Comparison of ENCODE assay signal across 17 mouse cellular contexts in genomic region chr3:107241389-107242094, GRCm38 (mm10). TPM values are rescaled to one million over a fixed set of nuclear protein-coding genes. Genes with fewer than 3 reads are reported as not detected.
DNase-seq lines count a peak whose midpoint lies in the region; ATAC-seq lines count a peak whose summit lies in the region.
"Had no signal": no experiment of that assay in that cellular context is flagged by ENCODE, and none has a peak within 500 bp of the region (broad histone marks: within the 10 kb centered on the region; RNA-seq: fewer than 3 reads in every experiment).

No protein-coding gene starts in this region.

- peaks cover 9% of the 10 kb centered on the region for H3K4me1 ChIP-seq in hindbrain, embryonic 15.5 days (replicated peaks)
- no peaks in the 10 kb centered on the region for H3K4me1 ChIP-seq in hindbrain, embryonic 11.5 days (replicated peaks; ENCODE audit: control insufficient read depth, insufficient read depth, low read length)
- peaks cover 7% of the 10 kb centered on the region for H3K4me1 ChIP-seq in midbrain, embryonic 13.5 days (replicated peaks)
- 0 out of 2 replicates have a peak, but pooled peaks cover 2% of the 10 kb centered on the region for H3K4me1 ChIP-seq in midbrain, embryonic 11.5 days (ENCODE audit: control insufficient read depth, insufficient read depth, low read length)
- H3K4me1 ChIP-seq: liver, embryonic 15.5 days had no signal

- ATAC-seq in hindbrain, embryonic 15.5 days (ENCODE audit: low FRiP score, low read depth): peak; percentile 34; the same call in 1 of the 2 replicates
- ATAC-seq in hindbrain, embryonic 11.5 days (ENCODE audit: low FRiP score): no peak
- ATAC-seq in midbrain, embryonic 13.5 days: peak; percentile 35; the same call in 1 of the 2 replicates
- ATAC-seq in midbrain, embryonic 11.5 days (ENCODE audit: low FRiP score): no peak
- peak; percentile 59 for ATAC-seq in granulocyte monocyte progenitor cell, adult 5-6 weeks (replicated peaks; ENCODE audit: poor library complexity, severe bottlenecking)

- no peaks in the 10 kb centered on the region for H3K36me3 ChIP-seq in hindbrain, embryonic 15.5 days
- no peaks in the 10 kb centered on the region for H3K36me3 ChIP-seq in hindbrain, embryonic 11.5 days (ENCODE audit: control insufficient read depth, insufficient read depth, low read length)
- no peaks in the 10 kb centered on the region for H3K36me3 ChIP-seq in midbrain, embryonic 13.5 days
- H3K36me3 ChIP-seq in midbrain, embryonic 11.5 days (ENCODE audit: control insufficient read depth, insufficient read depth, low read length): no peaks in the 10 kb centered on the region
- H3K36me3 ChIP-seq: liver, embryonic 15.5 days had no signal

- H3K9ac ChIP-seq in hindbrain, embryonic 15.5 days: no peak overlapping the region
- H3K9ac ChIP-seq in hindbrain, embryonic 11.5 days (ENCODE audit: low read depth, low read length): no peak overlapping the region
- no peak overlapping the region for H3K9ac ChIP-seq in midbrain, embryonic 13.5 days (replicated peaks)
- H3K9ac ChIP-seq in midbrain, embryonic 11.5 days (ENCODE audit: low read length): no peak overlapping the region
- H3K9ac ChIP-seq: liver, embryonic 15.5 days had no signal

- WGBS in hindbrain, embryonic 15.5 days: 30% methylated on average over 14 of the region's 14 CpGs
- WGBS in hindbrain, embryonic 11.5 days: 52% methylated on average over 14 of the region's 14 CpGs
- WGBS in midbrain, embryonic 13.5 days: 29% methylated on average over 14 of the region's 14 CpGs
- WGBS in midbrain, embryonic 11.5 days: 41% methylated on average over 14 of the region's 14 CpGs

- peaks cover 3% of the 10 kb centered on the region; the same call in 1 of the 2 replicates for H3K27me3 ChIP-seq in hindbrain, embryonic 15.5 days
- no peaks in the 10 kb centered on the region for H3K27me3 ChIP-seq in hindbrain, embryonic 11.5 days (ENCODE audit: control insufficient read depth, insufficient read depth, low read length)
- H3K27me3 ChIP-seq in midbrain, embryonic 13.5 days: 0 out of 2 replicates have a peak, but pooled peaks cover 4% of the 10 kb centered on the region
- no peaks in the 10 kb centered on the region for H3K27me3 ChIP-seq in midbrain, embryonic 11.5 days (ENCODE audit: control insufficient read depth, insufficient read depth, low read length)

- 0 out of 2 replicates have a peak overlapping the region, but pooled peaks have one; percentile 1 for H3K4me2 ChIP-seq in hindbrain, embryonic 15.5 days
- H3K4me2 ChIP-seq in hindbrain, embryonic 11.5 days (replicated peaks; ENCODE audit: low read depth, low read length): no peak overlapping the region
- H3K4me2 ChIP-seq in midbrain, embryonic 13.5 days (replicated peaks): peak overlapping the region; percentile 17; the same call in 1 of the 2 replicates
- H3K4me2 ChIP-seq in midbrain, embryonic 11.5 days: no peak overlapping the region
- H3K4me2 ChIP-seq: liver, embryonic 15.5 days had no signal

- H3K27ac ChIP-seq in hindbrain, embryonic 15.5 days (replicated peaks): no peak overlapping the region
- H3K27ac ChIP-seq in hindbrain, embryonic 11.5 days (ENCODE audit: low read depth, low read length): no peak overlapping the region
- no peak overlapping the region for H3K27ac ChIP-seq in midbrain, embryonic 13.5 days
- no peak overlapping the region for H3K27ac ChIP-seq in midbrain, embryonic 11.5 days (ENCODE audit: low read depth, low read length)
- H3K27ac ChIP-seq: gastrocnemius, adult 2 months; liver, embryonic 15.5 days had no signal

- H3K9me3 ChIP-seq in hindbrain, embryonic 15.5 days: no peaks in the 10 kb centered on the region
- H3K9me3 ChIP-seq in hindbrain, embryonic 11.5 days (ENCODE audit: control insufficient read depth, low read length): no peaks in the 10 kb centered on the region
- no peaks in the 10 kb centered on the region for H3K9me3 ChIP-seq in midbrain, embryonic 13.5 days
- no peaks in the 10 kb centered on the region for H3K9me3 ChIP-seq in midbrain, embryonic 11.5 days (ENCODE audit: control insufficient read depth, low read length)
- H3K9me3 ChIP-seq: liver, embryonic 15.5 days had no signal

- H3K4me3 ChIP-seq in hindbrain, embryonic 15.5 days: no peak overlapping the region
- no peak overlapping the region for H3K4me3 ChIP-seq in hindbrain, embryonic 11.5 days (ENCODE audit: low read depth, low read length)
- no peak overlapping the region for H3K4me3 ChIP-seq in midbrain, embryonic 13.5 days (replicated peaks)
- H3K4me3 ChIP-seq in midbrain, embryonic 11.5 days (ENCODE audit: low read depth, low read length): no peak overlapping the region
- H3K4me3 ChIP-seq: gastrocnemius, adult 2 months; liver, embryonic 15.5 days; myocyte had no signal

- no peak for DNase-seq in hindbrain, embryonic 11.5 days (ENCODE audit: low spot score)
- DNase-seq in midbrain, embryonic 11.5 days (ENCODE audit: low spot score, missing footprints): no peak
- DNase-seq in cerebellum, postnatal 4 days (ENCODE audit: low spot score in 2 of 2): no peak
- no peak for DNase-seq in embryo, embryonic 11 days
- no peak for DNase-seq in layer of hippocampus, adult 9-10 months (ENCODE audit: low spot score)
- DNase-seq: gastrocnemius, adult 2 months; lung, postnatal 4 days; thymus, postnatal 14 days had no signal

RNA-seq across cellular contexts. Expression of gene Prok1, which starts 2.0 kb away (rescaled TPM):
- not detected in 2 replicates for polyA plus RNA-seq in hindbrain, embryonic 15.5 days (2015; fragmentation: Nextera tagmentation; extraction: Ambion mirVana)
- polyA plus RNA-seq in hindbrain, embryonic 11.5 days (2014; fragmentation: Nextera tagmentation; extraction: Ambion mirVana): 0.06 TPM in 1 of 2 replicates, not detected in the other
- not detected in 2 replicates for polyA plus RNA-seq in midbrain, embryonic 13.5 days (2015; fragmentation: Nextera tagmentation; extraction: Ambion mirVana)
- polyA plus RNA-seq in midbrain, embryonic 11.5 days (2014; fragmentation: Nextera tagmentation; extraction: Ambion mirVana): 0.07 TPM in 1 of 2 replicates, not detected in the other
- not detected in 2 replicates for total RNA-seq in granulocyte monocyte progenitor cell, adult 5-6 weeks (2014; fragmentation: Nextera tagmentation)
- not detected in 2 replicates for total RNA-seq in granulocyte monocyte progenitor cell, adult 5-6 weeks (2017)
- total RNA-seq: gastrocnemius, adult 2 months; MEL had no signal
- polyA plus RNA-seq: limb, embryonic 11.5 days; stomach, embryonic 14.5 days had no signal

RNA-seq across cellular contexts. Expression of gene A630076J17Rik, which starts 11.1 kb away (rescaled TPM):
- 0.12 and 0.40 TPM in 2 replicates for polyA plus RNA-seq in hindbrain, embryonic 15.5 days (2015; fragmentation: Nextera tagmentation; extraction: Ambion mirVana)
- not detected in 2 replicates for polyA plus RNA-seq in hindbrain, embryonic 11.5 days (2014; fragmentation: Nextera tagmentation; extraction: Ambion mirVana)
- polyA plus RNA-seq in midbrain, embryonic 13.5 days (2015; fragmentation: Nextera tagmentation; extraction: Ambion mirVana): not detected in 2 replicates
- not detected in 2 replicates for polyA plus RNA-seq in midbrain, embryonic 11.5 days (2014; fragmentation: Nextera tagmentation; extraction: Ambion mirVana)
- not detected in 2 replicates for total RNA-seq in granulocyte monocyte progenitor cell, adult 5-6 weeks (2014; fragmentation: Nextera tagmentation)
- not detected in 2 replicates for total RNA-seq in granulocyte monocyte progenitor cell, adult 5-6 weeks (2017)
- total RNA-seq: gastrocnemius, adult 2 months; layer of hippocampus, adult 8-10 months; MEL had no signal
- polyA plus RNA-seq: limb, embryonic 11.5 days; liver, embryonic 15.5 days; myocyte had no signal

RNA-seq across cellular contexts. Expression of gene Cym, which starts 20.0 kb away (rescaled TPM):
- polyA plus RNA-seq in hindbrain, embryonic 15.5 days (2015; fragmentation: Nextera tagmentation; extraction: Ambion mirVana): 4.5 TPM in 1 of 2 replicates, not detected in the other
- not detected in 2 replicates for polyA plus RNA-seq in hindbrain, embryonic 11.5 days (2014; fragmentation: Nextera tagmentation; extraction: Ambion mirVana)
- polyA plus RNA-seq in midbrain, embryonic 13.5 days (2015; fragmentation: Nextera tagmentation; extraction: Ambion mirVana): 0.27 and 4.2 TPM in 2 replicates
- polyA plus RNA-seq in midbrain, embryonic 11.5 days (2014; fragmentation: Nextera tagmentation; extraction: Ambion mirVana): not detected in 2 replicates
- not detected in 2 replicates for total RNA-seq in granulocyte monocyte progenitor cell, adult 5-6 weeks (2014; fragmentation: Nextera tagmentation)
- not detected in 2 replicates for total RNA-seq in granulocyte monocyte progenitor cell, adult 5-6 weeks (2017)
- total RNA-seq: gastrocnemius, adult 2 months had no signal
- polyA plus RNA-seq: limb, embryonic 11.5 days had no signal

RNA-seq across cellular contexts. Expression of gene Lamtor5, which starts 37.1 kb away (rescaled TPM):
- polyA plus RNA-seq in hindbrain, embryonic 15.5 days (2015; fragmentation: Nextera tagmentation; extraction: Ambion mirVana): 176 and 186 TPM in 2 replicates
- 203 TPM in 2 replicates for polyA plus RNA-seq in hindbrain, embryonic 11.5 days (2014; fragmentation: Nextera tagmentation; extraction: Ambion mirVana)
- 203 and 216 TPM in 2 replicates for polyA plus RNA-seq in midbrain, embryonic 13.5 days (2015; fragmentation: Nextera tagmentation; extraction: Ambion mirVana)
- polyA plus RNA-seq in midbrain, embryonic 11.5 days (2014; fragmentation: Nextera tagmentation; extraction: Ambion mirVana): 195 and 198 TPM in 2 replicates
- total RNA-seq in granulocyte monocyte progenitor cell, adult 5-6 weeks (2014; fragmentation: Nextera tagmentation): 125 and 167 TPM in 2 replicates
- 57.3 and 64.8 TPM in 2 replicates for total RNA-seq in granulocyte monocyte progenitor cell, adult 5-6 weeks (2017)

RNA-seq across cellular contexts. Expression of gene Slc16a4, which starts 49.5 kb away (rescaled TPM):
- polyA plus RNA-seq in hindbrain, embryonic 15.5 days (2015; fragmentation: Nextera tagmentation; extraction: Ambion mirVana): 2.5 and 2.6 TPM in 2 replicates
- 2.2 and 4.0 TPM in 2 replicates for polyA plus RNA-seq in hindbrain, embryonic 11.5 days (2014; fragmentation: Nextera tagmentation; extraction: Ambion mirVana)
- polyA plus RNA-seq in midbrain, embryonic 13.5 days (2015; fragmentation: Nextera tagmentation; extraction: Ambion mirVana): 2.1 and 2.3 TPM in 2 replicates
- 1.8 and 2.2 TPM in 2 replicates for polyA plus RNA-seq in midbrain, embryonic 11.5 days (2014; fragmentation: Nextera tagmentation; extraction: Ambion mirVana)
- total RNA-seq in granulocyte monocyte progenitor cell, adult 5-6 weeks (2014; fragmentation: Nextera tagmentation): not detected in 2 replicates
- not detected in 2 replicates for total RNA-seq in granulocyte monocyte progenitor cell, adult 5-6 weeks (2017)

Comparison
In these comparisons a context has a peak if more than half of its experiments do, and no peak if none do; other contexts are left out.
1. ATAC-seq: peak in hindbrain, embryonic 15.5 days (single experiment), midbrain, embryonic 13.5 days (single experiment) and granulocyte monocyte progenitor cell, adult 5-6 weeks (single experiment); none in hindbrain, embryonic 11.5 days (single experiment) and midbrain, embryonic 11.5 days (single experiment).
2. H3K4me2 ChIP-seq: peak in hindbrain, embryonic 15.5 days (single experiment) and midbrain, embryonic 13.5 days (single experiment); none in hindbrain, embryonic 11.5 days (single experiment) and midbrain, embryonic 11.5 days (single experiment).